ENCODE assay signal across 25 mouse cellular contexts in genomic region chr6:86074538-86075204, GRCm38 (mm10). TPM values are rescaled to one million over a fixed set of nuclear protein-coding genes. Genes with fewer than 3 reads are reported as not detected.
DNase-seq lines count a peak whose midpoint lies in the region; ATAC-seq and TF ChIP-seq lines count a peak whose summit lies in the region.
"Had no signal": no experiment of that assay in that cellular context is flagged by ENCODE, and none has a peak within 500 bp of the region (broad histone marks: within the 10 kb centered on the region; RNA-seq: fewer than 3 reads in every experiment).

No protein-coding gene starts in this region.

- DNase-seq in midbrain, embryonic 14.5 days: no peak
- no peak for DNase-seq in midbrain, embryonic 11.5 days (ENCODE audit: low spot score, missing footprints)
- no peak for DNase-seq in embryo, embryonic 10.5 days (ENCODE audit: low spot score)
- DNase-seq in adrenal gland, adult 18-20 months (ENCODE audit: low spot score in 2 of 2): no peak
- no peak for DNase-seq in kidney, adult 18-20 months
- DNase-seq: cerebellum, adult 11-12 months; gastrocnemius, adult 2 months; heart, adult 2 months; layer of hippocampus, postnatal 36 days; left cerebral cortex, postnatal 4 days; lung, adult 2 months; lung, postnatal 36 days; thymus, postnatal 14 days had no signal

- no peak for ATAC-seq in hindbrain, embryonic 12.5 days (ENCODE audit: low FRiP score)
- no peak for ATAC-seq in hindbrain, embryonic 16.5 days
- no peak for ATAC-seq in midbrain, embryonic 14.5 days (ENCODE audit: low FRiP score, low TSS enrichment)
- no peak for ATAC-seq in midbrain, embryonic 11.5 days (ENCODE audit: low FRiP score)
- ATAC-seq: forebrain, embryonic 16.5 days; intestine, embryonic 15.5 days had no signal

- no peak overlapping the region for H3K4me2 ChIP-seq in hindbrain, embryonic 12.5 days (replicated peaks)
- H3K4me2 ChIP-seq in hindbrain, embryonic 16.5 days (ENCODE audit: low read length): no peak overlapping the region
- no peak overlapping the region for H3K4me2 ChIP-seq in midbrain, embryonic 14.5 days (ENCODE audit: low read length)
- no peak overlapping the region for H3K4me2 ChIP-seq in midbrain, embryonic 11.5 days
- H3K4me2 ChIP-seq: embryonic facial prominence, embryonic 12.5 days; heart, embryonic 15.5 days; intestine, embryonic 15.5 days; kidney, embryonic 15.5 days had no signal

- H3K4me3 ChIP-seq in hindbrain, embryonic 12.5 days: no peak overlapping the region
- H3K4me3 ChIP-seq in hindbrain, embryonic 16.5 days (ENCODE audit: low read length): no peak overlapping the region
- no peak overlapping the region for H3K4me3 ChIP-seq in midbrain, embryonic 14.5 days (replicated peaks; ENCODE audit: low read depth, low read length)
- H3K4me3 ChIP-seq in midbrain, embryonic 11.5 days (ENCODE audit: low read depth, low read length): no peak overlapping the region
- no peak overlapping the region for H3K4me3 ChIP-seq in cortical plate, adult 2 months (ENCODE audit: insufficient read depth, low read length)
- H3K4me3 ChIP-seq: embryonic facial prominence, embryonic 12.5 days; gastrocnemius, adult 2 months; heart, adult 2 months; heart, embryonic 15.5 days; hindbrain, embryonic 10.5 days; intestine, embryonic 15.5 days; kidney, embryonic 15.5 days had no signal

- TF ChIP-seq POLR2A in cortical plate, adult 2 months (IDR thresholded peaks at IDR 0.05; ENCODE audit: extremely low read depth, insufficient read depth, low read length): no peak

- no peak for TF ChIP-seq CTCF in cortical plate, adult 2 months (IDR thresholded peaks at IDR 0.05; ENCODE audit: extremely low read depth, insufficient read depth, low read length)

- 77% methylated on average over 8 of the region's 8 CpGs for WGBS in hindbrain, embryonic 12.5 days
- WGBS in hindbrain, embryonic 16.5 days: 80% methylated on average over 8 of the region's 8 CpGs
- 82% methylated on average over 8 of the region's 8 CpGs for WGBS in midbrain, embryonic 14.5 days
- WGBS in midbrain, embryonic 11.5 days: 88% methylated on average over 8 of the region's 8 CpGs

- no peaks in the 10 kb centered on the region for H3K9me3 ChIP-seq in hindbrain, embryonic 12.5 days (replicated peaks)
- no peaks in the 10 kb centered on the region for H3K9me3 ChIP-seq in hindbrain, embryonic 16.5 days (ENCODE audit: control insufficient read depth, low read length)
- no peaks in the 10 kb centered on the region for H3K9me3 ChIP-seq in midbrain, embryonic 14.5 days (ENCODE audit: control insufficient read depth, low read length)
- H3K9me3 ChIP-seq in midbrain, embryonic 11.5 days (ENCODE audit: control insufficient read depth, low read length): no peaks in the 10 kb centered on the region
- H3K9me3 ChIP-seq: embryonic facial prominence, embryonic 12.5 days; heart, embryonic 15.5 days; hindbrain, embryonic 10.5 days; intestine, embryonic 15.5 days; kidney, embryonic 15.5 days had no signal

- peak overlapping the region; percentile 4; the same call in 1 of the 2 replicates for H3K27ac ChIP-seq in hindbrain, embryonic 12.5 days
- no peak overlapping the region for H3K27ac ChIP-seq in hindbrain, embryonic 16.5 days (ENCODE audit: low read depth, low read length)
- 0 out of 2 replicates have a peak overlapping the region, but pooled peaks have one; percentile 9 for H3K27ac ChIP-seq in midbrain, embryonic 14.5 days (replicated peaks; ENCODE audit: low read depth, low read length)
- H3K27ac ChIP-seq in midbrain, embryonic 11.5 days (ENCODE audit: low read depth, low read length): no peak overlapping the region
- peak overlapping the region; percentile 62 for H3K27ac ChIP-seq in cortical plate, adult 2 months (ENCODE audit: insufficient read depth, low read length)
- H3K27ac ChIP-seq: embryonic facial prominence, embryonic 12.5 days; gastrocnemius, adult 2 months; heart, adult 2 months; heart, embryonic 15.5 days; intestine, embryonic 15.5 days; kidney, embryonic 15.5 days; stomach, postnatal 0 days had no signal

- H3K36me3 ChIP-seq in hindbrain, embryonic 12.5 days: no peaks in the 10 kb centered on the region
- H3K36me3 ChIP-seq in hindbrain, embryonic 16.5 days (ENCODE audit: control insufficient read depth, insufficient read depth, low read length): no peaks in the 10 kb centered on the region
- H3K36me3 ChIP-seq in midbrain, embryonic 14.5 days (ENCODE audit: control insufficient read depth, insufficient read depth, low read length): no peaks in the 10 kb centered on the region
- no peaks in the 10 kb centered on the region for H3K36me3 ChIP-seq in midbrain, embryonic 11.5 days (ENCODE audit: control insufficient read depth, insufficient read depth, low read length)
- H3K36me3 ChIP-seq: embryonic facial prominence, embryonic 12.5 days; heart, embryonic 15.5 days; hindbrain, embryonic 10.5 days; intestine, embryonic 15.5 days; kidney, embryonic 15.5 days had no signal

- no peak overlapping the region for H3K9ac ChIP-seq in hindbrain, embryonic 12.5 days
- H3K9ac ChIP-seq in hindbrain, embryonic 16.5 days (ENCODE audit: low read depth, low read length): no peak overlapping the region
- H3K9ac ChIP-seq in midbrain, embryonic 14.5 days (replicated peaks; ENCODE audit: low read length): no peak overlapping the region
- H3K9ac ChIP-seq in midbrain, embryonic 11.5 days (ENCODE audit: low read length): no peak overlapping the region
- H3K9ac ChIP-seq: embryonic facial prominence, embryonic 12.5 days; heart, embryonic 15.5 days; intestine, embryonic 15.5 days; kidney, embryonic 15.5 days had no signal

- peaks cover 55% of the 10 kb centered on the region for H3K4me1 ChIP-seq in hindbrain, embryonic 12.5 days
- H3K4me1 ChIP-seq in hindbrain, embryonic 16.5 days (ENCODE audit: control insufficient read depth, insufficient read depth, low read depth, low read length): peaks cover 7% of the 10 kb centered on the region
- peaks cover 34% of the 10 kb centered on the region for H3K4me1 ChIP-seq in midbrain, embryonic 14.5 days (ENCODE audit: control insufficient read depth, insufficient read depth, low read length)
- no peaks in the 10 kb centered on the region for H3K4me1 ChIP-seq in midbrain, embryonic 11.5 days (ENCODE audit: control insufficient read depth, insufficient read depth, low read length)
- H3K4me1 ChIP-seq in cortical plate, adult 2 months (ENCODE audit: control insufficient read depth, insufficient read depth, low read length): peaks cover 36% of the 10 kb centered on the region
- H3K4me1 ChIP-seq: embryonic facial prominence, embryonic 12.5 days; heart, embryonic 15.5 days; intestine, embryonic 15.5 days; kidney, embryonic 15.5 days had no signal

- H3K27me3 ChIP-seq in hindbrain, embryonic 12.5 days: no peaks in the 10 kb centered on the region
- H3K27me3 ChIP-seq in hindbrain, embryonic 16.5 days (replicated peaks; ENCODE audit: control insufficient read depth, insufficient read depth, low read length): no peaks in the 10 kb centered on the region
- H3K27me3 ChIP-seq in midbrain, embryonic 14.5 days (ENCODE audit: control insufficient read depth, insufficient read depth, low read length): no peaks in the 10 kb centered on the region
- no peaks in the 10 kb centered on the region for H3K27me3 ChIP-seq in midbrain, embryonic 11.5 days (ENCODE audit: control insufficient read depth, insufficient read depth, low read length)
- H3K27me3 ChIP-seq: embryonic facial prominence, embryonic 12.5 days; heart, embryonic 15.5 days; intestine, embryonic 15.5 days; kidney, embryonic 15.5 days had no signal

RNA-seq across cellular contexts. Expression of gene Add2, which starts 46.2 kb away (rescaled TPM):
- 115 and 119 TPM in 2 replicates for polyA plus RNA-seq in hindbrain, embryonic 12.5 days (2016; fragmentation: Nextera tagmentation; extraction: Ambion mirVana)
- polyA plus RNA-seq in hindbrain, embryonic 16.5 days (2015; fragmentation: Nextera tagmentation; extraction: Ambion mirVana): 132 and 139 TPM in 2 replicates
- 117 and 136 TPM in 2 replicates for polyA plus RNA-seq in midbrain, embryonic 14.5 days (2014; fragmentation: Nextera tagmentation; extraction: Ambion mirVana)
- polyA plus RNA-seq in midbrain, embryonic 11.5 days (2014; fragmentation: Nextera tagmentation; extraction: Ambion mirVana): 57.8 and 64.5 TPM in 2 replicates
- 121 and 124 TPM in 2 replicates for polyA plus RNA-seq in cortical plate, adult 2 months (2012; rRNA removed)
- under 1 TPM; 0.80 to 0.90 TPM for total RNA-seq in adrenal gland, adult 18-20 months (2021)

RNA-seq across cellular contexts. Expression of gene Figla, which starts 58.7 kb away (rescaled TPM):
- polyA plus RNA-seq in hindbrain, embryonic 12.5 days (2016; fragmentation: Nextera tagmentation; extraction: Ambion mirVana): not detected in 2 replicates
- not detected in 2 replicates for polyA plus RNA-seq in hindbrain, embryonic 16.5 days (2015; fragmentation: Nextera tagmentation; extraction: Ambion mirVana)
- polyA plus RNA-seq in midbrain, embryonic 14.5 days (2014; fragmentation: Nextera tagmentation; extraction: Ambion mirVana): not detected in 2 replicates
- polyA plus RNA-seq in midbrain, embryonic 11.5 days (2014; fragmentation: Nextera tagmentation; extraction: Ambion mirVana): not detected in 2 replicates
- polyA plus RNA-seq in cortical plate, adult 2 months (2012; rRNA removed): 0.35 TPM in 1 of 2 replicates, not detected in the other
- total RNA-seq in adrenal gland, adult 18-20 months (2021): not detected
- total RNA-seq: gastrocnemius, adult 2 months; heart, adult 2 months; layer of hippocampus, postnatal 36 days; left cerebral cortex, postnatal 4 days had no signal
- polyA plus RNA-seq: embryonic facial prominence, embryonic 12.5 days; forebrain, embryonic 16.5 days; heart, adult 2 months; heart, embryonic 15.5 days; hindbrain, embryonic 10.5 days; intestine, embryonic 15.5 days; kidney, embryonic 15.5 days; large intestine, adult 2 months; lung, adult 2 months; neural tube, embryonic 11.5 days; stomach, postnatal 0 days had no signal

Comparison
In these comparisons a context has a peak if more than half of its experiments do, and no peak if none do; other contexts are left out.
1. H3K27ac ChIP-seq: peak in hindbrain, embryonic 12.5 days (single experiment), midbrain, embryonic 14.5 days (single experiment) and cortical plate, adult 2 months (single experiment); none in hindbrain, embryonic 16.5 days (single experiment) and midbrain, embryonic 11.5 days (single experiment).